Comparison of ENCODE assay signal across 24 mouse cellular contexts in genomic region chr9:25246508-25246907, GRCm38 (mm10). TPM values are rescaled to one million over a fixed set of nuclear protein-coding genes. Genes with fewer than 3 reads are reported as not detected.
DNase-seq lines count a peak whose midpoint lies in the region; ATAC-seq and TF ChIP-seq lines count a peak whose summit lies in the region.
"Had no signal": no experiment of that assay in that cellular context is flagged by ENCODE, and none has a peak within 500 bp of the region (broad histone marks: within the 10 kb centered on the region; RNA-seq: fewer than 3 reads in every experiment).

No protein-coding gene starts in this region.

- no peaks in the 10 kb centered on the region for H3K9me3 ChIP-seq in heart, embryonic 11.5 days (replicated peaks; ENCODE audit: control insufficient read depth, low read length)
- no peaks in the 10 kb centered on the region for H3K9me3 ChIP-seq in lung, postnatal 0 days (ENCODE audit: low read length)
- H3K9me3 ChIP-seq: embryonic facial prominence, embryonic 10.5 days; forebrain, embryonic 13.5 days; heart, embryonic 13.5 days; hindbrain, embryonic 10.5 days had no signal

- H3K4me3 ChIP-seq in heart, embryonic 11.5 days (ENCODE audit: low read depth, low read length) = no peak overlapping the region
- H3K4me3 ChIP-seq in lung, postnatal 0 days (ENCODE audit: low read depth, low read length) = no peak overlapping the region
- H3K4me3 ChIP-seq: embryonic facial prominence, embryonic 10.5 days; forebrain, embryonic 13.5 days; heart, adult 2 months; heart, embryonic 13.5 days; hindbrain, embryonic 10.5 days had no signal

- no peak overlapping the region for H3K4me2 ChIP-seq in heart, embryonic 11.5 days
- no peak overlapping the region for H3K4me2 ChIP-seq in lung, postnatal 0 days (replicated peaks; ENCODE audit: low read depth, low read length)
- H3K4me2 ChIP-seq: forebrain, embryonic 13.5 days; heart, embryonic 13.5 days; hindbrain, embryonic 14.5 days had no signal

- TF ChIP-seq CTCF in lung, postnatal 0 days (IDR thresholded peaks at IDR 0.05) = no peak

- 70% methylated on average over 3 of the region's 3 CpGs for WGBS in heart, embryonic 11.5 days (ENCODE audit: insufficient replicate concordance)
- WGBS in lung, postnatal 0 days = 66% methylated on average over 3 of the region's 3 CpGs

- no peak overlapping the region for H3K27ac ChIP-seq in heart, embryonic 11.5 days (ENCODE audit: low read depth, low read length)
- peak overlapping the region; percentile 35; the same call in 1 of the 2 replicates for H3K27ac ChIP-seq in lung, postnatal 0 days (ENCODE audit: low read length)
- H3K27ac ChIP-seq: embryonic facial prominence, embryonic 10.5 days; forebrain, embryonic 13.5 days; heart, adult 2 months; heart, embryonic 13.5 days; hindbrain, embryonic 10.5 days; hindbrain, embryonic 14.5 days had no signal

- no peaks in the 10 kb centered on the region for H3K36me3 ChIP-seq in heart, embryonic 11.5 days (ENCODE audit: control insufficient read depth, insufficient read depth, low read length)
- H3K36me3 ChIP-seq in lung, postnatal 0 days (ENCODE audit: insufficient read depth, low read length) = no peaks in the 10 kb centered on the region
- H3K36me3 ChIP-seq: embryonic facial prominence, embryonic 10.5 days; heart, embryonic 13.5 days; hindbrain, embryonic 10.5 days had no signal

- 0 out of 2 replicates have a peak overlapping the region, but pooled peaks have one; percentile 43 for H3K9ac ChIP-seq in heart, embryonic 11.5 days (ENCODE audit: low read depth, low read length)
- H3K9ac ChIP-seq in lung, postnatal 0 days (replicated peaks; ENCODE audit: low read depth) = no peak overlapping the region
- H3K9ac ChIP-seq: forebrain, embryonic 13.5 days; forebrain, postnatal 0 days; heart, embryonic 13.5 days; hindbrain, embryonic 14.5 days had no signal

- ATAC-seq in heart, embryonic 11.5 days (replicated peaks; ENCODE audit: insufficient number of reproducible peaks, low FRiP score, low TSS enrichment) = no peak
- no peak for ATAC-seq in lung, postnatal 0 days
- ATAC-seq: activated CD4-positive, CD25-positive, alpha-beta regulatory T cell, adult 4 months; forebrain, embryonic 13.5 days; forebrain, postnatal 0 days; Patski had no signal

- peaks cover 2% of the 10 kb centered on the region for H3K4me1 ChIP-seq in heart, embryonic 11.5 days (ENCODE audit: control insufficient read depth, insufficient read depth, low read length)
- no peaks in the 10 kb centered on the region for H3K4me1 ChIP-seq in lung, postnatal 0 days (ENCODE audit: insufficient read depth, low read depth, low read length)

- DNase-seq in heart, adult 18-20 months = no peak
- peak; percentile 7 for DNase-seq in kidney, postnatal 14 days
- DNase-seq in kidney, postnatal 10 days = no peak
- no peak for DNase-seq in lung, postnatal 0 days (ENCODE audit: low spot score)
- DNase-seq in lung, postnatal 4 days = no peak
- peak; percentile 52 for DNase-seq in brain, adult 2 months (ENCODE audit: low read depth, low spot score)
- no peak for DNase-seq in gastrocnemius, adult 8-10 months (ENCODE audit: low spot score in 2 of 2)
- DNase-seq: adrenal gland, postnatal 14 days; cerebellum, adult 18-20 months; cerebellum, adult 9-11 months; cerebellum, postnatal 36 days; forebrain, postnatal 0 days; gastrocnemius, postnatal 10 days; heart, adult 2 months; heart, postnatal 14 days had no signal

- no peak for TF ChIP-seq EP300 in lung, postnatal 0 days (IDR thresholded peaks at IDR 0.05)

- H3K27me3 ChIP-seq in heart, embryonic 11.5 days (ENCODE audit: control insufficient read depth, insufficient read depth, low read length) = no peaks in the 10 kb centered on the region
- no peaks in the 10 kb centered on the region for H3K27me3 ChIP-seq in lung, postnatal 0 days (replicated peaks; ENCODE audit: insufficient read depth, low read length)
- H3K27me3 ChIP-seq: CH12.LX; forebrain, embryonic 13.5 days; heart, embryonic 13.5 days; Patski had no signal

RNA-seq across cellular contexts. Expression of gene Sept7, which starts 5.7 kb away (rescaled TPM):
- polyA plus RNA-seq in heart, embryonic 11.5 days (2014; fragmentation: Nextera tagmentation; extraction: Ambion mirVana) = 284 and 324 TPM in 2 replicates
- 100 to 1,000 TPM; 114 to 115 TPM for total RNA-seq in heart, adult 18-20 months (2021)
- 237 and 274 TPM in 2 replicates for polyA plus RNA-seq in lung, postnatal 0 days (2015; fragmentation: Nextera tagmentation; extraction: Ambion mirVana)
- total RNA-seq in gastrocnemius, adult 8-10 months (2022) = 10 to 100 TPM; 58.3 to 74.3 (median 66.0) TPM

Comparison
In these comparisons a context has a peak if more than half of its experiments do, and no peak if none do; other contexts are left out.
1. DNase-seq: peak in kidney, postnatal 14 days (single experiment) and brain, adult 2 months (single experiment); none in heart, adult 18-20 months (0 of 2), kidney, postnatal 10 days (single experiment), lung, postnatal 0 days (single experiment), lung, postnatal 4 days (0 of 2) and gastrocnemius, adult 8-10 months (0 of 2).